Mouse (Mus musculus): Measurements from ENCODE around the gene Otop2. TPM values are rescaled to one million over a fixed set of nuclear protein-coding genes. Genes with fewer than 3 reads are reported as not detected.

The Otop2 gene
- total and polyA plus RNA-seq, 3 experiments, result not detected

DNA sequence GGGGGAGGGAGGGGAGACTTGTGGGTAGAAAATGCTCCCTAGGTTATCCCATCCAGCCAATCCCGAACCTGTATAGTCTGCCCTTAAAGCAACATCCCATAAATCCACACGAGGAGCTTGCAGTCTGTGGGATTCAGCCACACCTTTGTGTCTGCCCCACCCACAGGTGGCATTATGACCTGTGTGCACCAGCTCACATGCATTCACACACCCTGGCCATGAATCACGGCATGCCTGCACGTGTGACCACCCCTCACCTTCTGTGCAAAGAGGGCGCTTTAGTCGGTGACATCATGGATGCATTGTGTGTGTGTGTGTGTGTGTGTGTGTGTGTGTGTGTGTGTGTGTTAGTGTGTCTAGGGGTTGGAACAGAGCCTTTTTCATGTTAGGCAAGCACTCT, 34.9 kb downstream of the Otop2 start:
- Histone ChIP-seq H3K9ac (ENCODE audit: control insufficient read depth, low read depth, low read length, poor library complexity, severe bottlenecking) (no peak overlapping the region), H3K4me1 (ENCODE audit: control insufficient read depth in 1 of 2, insufficient read depth in 2 of 2, low read length in 2 of 2) (peaks cover 0 to 4% of the 10 kb centered on the region in 2 experiments; a peak in 1 of 4 replicates), H3K27me3 (ENCODE audit: control insufficient read depth in 1 of 2, insufficient read depth in 2 of 2, low read length in 2 of 2) (peaks cover 0 to 6% of the 10 kb centered on the region in 2 experiments; a peak in 2 of 4 replicates), H3K4me3 (ENCODE audit: control insufficient read depth in 1 of 2, insufficient read depth in 1 of 2, low read depth in 2 of 2, low read length in 2 of 2) (no peak overlapping the region), H3K27ac (ENCODE audit: control insufficient read depth, low read depth, low read length) (no peak overlapping the region), H3K9me3 (replicated peaks; ENCODE audit: insufficient read depth, low read length) (no peaks in the 10 kb centered on the region), H3K79me2 (ENCODE audit: control insufficient read depth, insufficient read depth, low read length, poor library complexity) (no peaks in the 10 kb centered on the region), H3K36me3 (ENCODE audit: control insufficient read depth in 1 of 2, insufficient read depth in 2 of 2, low read length in 2 of 2) (no peaks in the 10 kb centered on the region)
- DNase-seq (ENCODE audit: low read depth, low spot score), result no peak
- TF ChIP-seq TBP (IDR thresholded peaks at IDR 0.05; ENCODE audit: low read depth, low read length) (no peak), POLR2AphosphoS5 (IDR thresholded peaks at IDR 0.05; ENCODE audit: borderline replicate concordance, low read depth, low read length) (no peak), GABPA (IDR thresholded peaks at IDR 0.05; ENCODE audit: low read depth, low read length) (no peak), MAX (IDR thresholded peaks at IDR 0.05; ENCODE audit: low read length) (no peak), MAZ (IDR thresholded peaks at IDR 0.05; ENCODE audit: low read depth, low read length) (no peak)

GRCm38 (mm10) chr11:115344967-115345366, 38.0 kb downstream of the Otop2 start:
- no peak overlapping the region for H3K9ac ChIP-seq (ENCODE audit: control insufficient read depth, low read depth, low read length, poor library complexity, severe bottlenecking)
- H3K9me3 ChIP-seq (replicated peaks; ENCODE audit: insufficient read depth, low read length), result no peaks in the 10 kb centered on the region
- peaks cover 0 to 6% of the 10 kb centered on the region in 2 experiments; a peak in 2 of 4 replicates for H3K27me3 ChIP-seq (ENCODE audit: control insufficient read depth in 1 of 2, insufficient read depth in 2 of 2, low read length in 2 of 2)
- H3K79me2 ChIP-seq (ENCODE audit: control insufficient read depth, insufficient read depth, low read length, poor library complexity), result no peaks in the 10 kb centered on the region
- peaks cover 0 to 21% of the 10 kb centered on the region in 2 experiments; a peak in 2 of 4 replicates for H3K4me1 ChIP-seq (ENCODE audit: control insufficient read depth in 1 of 2, insufficient read depth in 2 of 2, low read length in 2 of 2)
- H3K27ac ChIP-seq (ENCODE audit: control insufficient read depth, low read depth, low read length), result no peak overlapping the region
- no peak overlapping the region for H3K4me3 ChIP-seq (ENCODE audit: control insufficient read depth in 1 of 2, insufficient read depth in 1 of 2, low read depth in 2 of 2, low read length in 2 of 2)
- DNase-seq (ENCODE audit: low read depth, low spot score), result peak; percentile 69
- TF ChIP-seq MAZ (IDR thresholded peaks at IDR 0.05; ENCODE audit: low read depth, low read length) (no peak), ZKSCAN1 (IDR thresholded peaks at IDR 0.05; ENCODE audit: low read depth, low read length) (no peak)
- peaks cover 0 to 2% of the 10 kb centered on the region in 2 experiments; a peak in 1 of 4 replicates for H3K36me3 ChIP-seq (ENCODE audit: control insufficient read depth in 1 of 2, insufficient read depth in 2 of 2, low read length in 2 of 2)

DNA sequence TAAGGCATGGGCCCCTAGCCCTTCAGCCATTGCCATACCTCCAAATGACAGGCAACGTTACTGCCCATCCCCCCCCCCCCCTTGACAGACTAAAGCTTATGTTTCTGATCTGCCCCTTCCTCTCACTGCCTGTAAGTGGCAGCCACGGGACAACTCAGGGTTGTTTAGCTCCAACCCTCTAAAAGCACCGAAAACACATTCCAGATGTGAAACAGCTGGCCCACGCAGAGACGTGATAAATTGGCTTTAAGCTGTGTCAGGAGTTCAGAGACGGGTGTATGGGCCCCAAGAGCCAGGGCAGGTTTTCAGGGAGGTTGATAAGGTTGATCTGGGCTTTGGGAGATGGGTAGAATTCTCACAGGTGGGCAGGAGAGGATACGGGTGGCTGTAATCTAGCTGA, 38.6 kb downstream of the Otop2 start:
- Histone ChIP-seq H3K27ac (ENCODE audit: control insufficient read depth, low read depth, low read length) (no peak overlapping the region), H3K4me1 (ENCODE audit: control insufficient read depth in 1 of 2, insufficient read depth in 2 of 2, low read length in 2 of 2) (peaks cover 0 to 21% of the 10 kb centered on the region in 2 experiments; a peak in 2 of 4 replicates), H3K79me2 (ENCODE audit: control insufficient read depth, insufficient read depth, low read length, poor library complexity) (no peaks in the 10 kb centered on the region), H3K4me3 (ENCODE audit: control insufficient read depth in 1 of 2, insufficient read depth in 1 of 2, low read depth in 2 of 2, low read length in 2 of 2) (no peak overlapping the region), H3K9ac (ENCODE audit: control insufficient read depth, low read depth, low read length, poor library complexity, severe bottlenecking) (no peak overlapping the region), H3K36me3 (ENCODE audit: control insufficient read depth in 1 of 2, insufficient read depth in 2 of 2, low read length in 2 of 2) (peaks cover 0 to 2% of the 10 kb centered on the region in 2 experiments; a peak in 1 of 4 replicates), H3K9me3 (replicated peaks; ENCODE audit: insufficient read depth, low read length) (no peaks in the 10 kb centered on the region), H3K27me3 (ENCODE audit: control insufficient read depth in 1 of 2, insufficient read depth in 2 of 2, low read length in 2 of 2) (peaks cover 0 to 5% of the 10 kb centered on the region in 2 experiments; a peak in 2 of 4 replicates)
- no peak for DNase-seq (ENCODE audit: low read depth, low spot score)
- TF ChIP-seq MXI1 (IDR thresholded peaks at IDR 0.05; ENCODE audit: low read depth, low read length) (no peak), ETS1 (IDR thresholded peaks at IDR 0.05; ENCODE audit: low read depth, low read length) (no peak), MEF2A (IDR thresholded peaks at IDR 0.05; ENCODE audit: extremely low read depth, insufficient replicate concordance, low read depth, low read length, poor library complexity, severe bottlenecking) (no peak), JUND (IDR thresholded peaks at IDR 0.05; ENCODE audit: low read depth, low read length) (no peak)
